Mouse (Mus musculus): Measurements from ENCODE around the gene Slc25a19. TPM values are rescaled to one million over a fixed set of nuclear protein-coding genes. Genes with fewer than 3 reads are reported as not detected.
"Not testable (repeated sequence)": the region's sequence is repeated elsewhere in the genome, so short reads cannot be mapped to it uniquely, and the experiment has no call there.

Slc25a19 gene
- total RNA-seq (2021), result 10 to 100 TPM; 40.3 to 41.1 TPM

DNA sequence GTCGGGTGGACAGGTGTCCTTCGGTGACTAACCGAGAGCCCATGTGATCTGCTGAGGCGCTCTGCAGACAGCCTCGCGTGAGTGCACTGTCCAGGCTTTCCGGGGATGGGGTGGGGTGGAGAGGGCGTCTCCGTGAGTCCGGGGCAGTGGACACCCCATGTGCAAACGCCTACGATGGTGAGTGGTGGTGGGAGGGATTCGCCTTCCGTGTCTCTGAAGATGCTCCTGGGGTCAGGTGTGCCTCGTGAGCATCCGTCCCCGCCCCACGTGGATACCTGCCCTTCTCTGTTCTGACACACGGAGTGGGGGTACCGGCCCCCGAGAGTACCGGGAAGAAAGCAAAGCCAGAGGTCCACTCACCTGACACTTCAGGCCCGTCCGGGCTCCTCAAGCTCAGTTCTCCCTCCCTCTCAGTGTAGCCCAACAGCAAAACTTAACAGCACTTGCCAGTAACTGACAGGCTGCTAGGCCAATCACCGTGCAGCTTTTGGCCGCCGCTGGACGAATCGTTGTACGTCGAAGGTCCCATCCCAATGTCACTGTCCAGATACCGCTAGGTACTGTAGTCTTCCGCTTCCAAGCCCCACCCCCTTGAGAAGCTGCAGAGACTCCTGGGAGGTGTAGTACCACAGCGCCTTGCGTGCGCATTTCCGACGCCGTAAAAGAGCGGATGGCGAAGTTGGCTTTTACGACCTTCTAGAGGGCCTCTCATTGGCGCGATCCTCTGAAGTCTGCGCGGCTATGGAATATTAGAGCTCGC, at the start of gene Slc25a19:
Gene Slc25a19, minus strand, starts transcription at position 591 of the 760 bp plus-strand sequence.
- DNase-seq, result peak; percentile 99 to 100
- intact Hi-C loops (cut with DNase I), result no loop called here

DNA sequence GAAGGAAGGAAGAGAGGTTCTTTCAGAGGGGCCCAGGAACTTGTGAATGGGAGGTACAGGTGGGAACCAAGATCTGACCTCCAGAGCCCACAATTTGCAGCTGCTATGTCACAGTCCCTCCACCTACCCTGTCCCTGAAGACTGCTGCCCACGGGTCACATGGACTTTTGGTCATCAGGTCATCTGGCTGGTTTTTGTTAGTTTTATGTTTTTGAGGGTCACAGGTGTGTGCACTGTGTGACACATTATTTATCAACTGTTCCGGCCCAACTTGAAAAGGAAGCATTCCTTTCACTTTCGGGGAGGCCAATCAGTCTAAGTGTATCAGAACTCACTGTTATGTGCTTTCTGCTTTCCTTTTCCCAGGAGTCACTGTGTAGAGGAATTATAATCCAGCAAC, 49.4 kb upstream of the Slc25a19 start:
- no peak for DNase-seq
- intact Hi-C loops (cut with DNase I), result no loop called here

DNA sequence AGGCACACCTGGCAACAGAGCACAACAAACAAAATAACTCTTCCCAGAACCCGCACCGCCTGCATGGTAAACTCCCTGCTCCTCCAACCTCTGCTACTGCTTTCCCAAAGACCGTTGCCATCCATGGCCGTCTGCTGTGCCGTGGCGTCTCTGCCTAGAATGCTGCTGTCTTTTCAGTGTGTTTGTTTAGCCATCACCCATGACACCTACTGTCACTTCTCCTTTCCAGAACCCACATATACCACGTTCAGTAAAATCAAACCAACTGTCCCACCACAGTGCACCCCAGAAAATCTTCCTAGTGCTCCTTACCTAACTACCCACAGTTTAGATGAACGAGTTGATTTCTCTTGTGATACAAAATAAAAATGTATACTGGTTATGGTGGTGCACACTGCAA, 48.6 kb upstream of the Slc25a19 start:
- no peak for DNase-seq
- intact Hi-C loops (cut with DNase I), result no loop called here

DNA sequence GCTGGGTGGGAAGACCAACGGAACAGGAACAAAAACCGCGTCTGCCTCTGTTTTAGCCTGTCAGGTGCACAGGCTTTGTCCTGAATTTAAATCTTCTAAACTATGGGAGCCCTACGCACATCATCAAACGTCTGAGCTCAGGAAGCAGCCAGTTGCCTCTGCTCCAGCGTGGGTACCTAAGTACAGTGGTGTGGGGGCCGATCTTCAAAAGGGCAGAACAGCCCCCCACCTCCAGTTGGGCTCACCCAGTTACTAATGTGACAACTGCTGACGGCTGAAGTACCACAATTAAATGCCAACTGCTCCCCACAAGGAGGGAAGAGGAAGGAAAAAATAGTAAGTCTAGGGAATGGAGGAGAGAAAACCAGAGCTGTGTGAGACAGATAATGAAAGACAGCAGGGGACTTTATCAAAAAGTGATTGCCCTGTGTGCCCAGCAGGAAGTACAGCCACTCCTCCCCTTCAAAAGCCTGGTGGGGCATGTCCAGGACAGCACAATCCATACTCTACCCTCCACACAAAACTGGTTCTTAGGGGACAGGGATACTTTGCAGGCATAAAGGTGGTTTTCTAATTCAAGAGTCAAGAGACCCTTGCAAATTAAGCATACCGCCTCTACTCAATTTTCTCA, 46.3 kb upstream of the Slc25a19 start:
- no peak for DNase-seq
- intact Hi-C loops (cut with DNase I), result no loop called here

DNA sequence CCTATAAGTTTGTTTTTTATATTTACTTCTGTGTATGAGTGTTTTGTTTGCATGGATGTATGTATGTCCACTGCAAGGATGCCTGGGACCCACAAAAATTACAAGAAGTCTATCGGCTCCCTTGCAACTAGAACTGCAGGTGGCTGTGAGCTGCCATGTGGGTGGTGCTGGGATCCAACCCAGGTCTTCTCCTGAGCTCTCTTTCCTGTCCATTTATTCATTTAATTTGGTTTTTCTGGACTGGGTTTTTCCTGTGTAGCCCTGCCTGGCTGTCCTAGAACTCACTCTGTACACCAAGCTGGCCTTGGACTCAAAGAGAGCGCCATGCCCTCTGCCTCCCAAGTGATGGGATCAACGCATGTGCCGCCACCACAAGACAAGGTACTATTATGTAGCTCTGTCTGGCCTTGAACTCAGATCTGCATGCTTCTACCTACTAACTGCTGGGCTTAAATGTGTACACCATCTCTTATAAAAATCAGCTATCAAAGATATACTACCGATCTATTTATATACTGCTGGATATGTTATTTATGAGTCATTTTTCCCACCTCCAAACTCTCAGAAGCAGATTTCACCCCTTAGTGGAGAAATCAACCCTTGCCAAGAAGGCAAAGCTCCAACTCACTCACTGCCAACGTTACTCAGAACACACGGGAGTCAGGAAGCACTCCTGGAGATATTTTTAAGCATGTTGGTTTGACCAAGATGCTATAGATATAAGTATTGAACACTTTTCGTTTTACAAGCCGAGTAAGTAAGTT, 45.6 kb upstream of the Slc25a19 start:
- intact Hi-C loops (cut with DNase I), result no loop called here
- DNase-seq, result peak; percentile 47 to 48

DNA sequence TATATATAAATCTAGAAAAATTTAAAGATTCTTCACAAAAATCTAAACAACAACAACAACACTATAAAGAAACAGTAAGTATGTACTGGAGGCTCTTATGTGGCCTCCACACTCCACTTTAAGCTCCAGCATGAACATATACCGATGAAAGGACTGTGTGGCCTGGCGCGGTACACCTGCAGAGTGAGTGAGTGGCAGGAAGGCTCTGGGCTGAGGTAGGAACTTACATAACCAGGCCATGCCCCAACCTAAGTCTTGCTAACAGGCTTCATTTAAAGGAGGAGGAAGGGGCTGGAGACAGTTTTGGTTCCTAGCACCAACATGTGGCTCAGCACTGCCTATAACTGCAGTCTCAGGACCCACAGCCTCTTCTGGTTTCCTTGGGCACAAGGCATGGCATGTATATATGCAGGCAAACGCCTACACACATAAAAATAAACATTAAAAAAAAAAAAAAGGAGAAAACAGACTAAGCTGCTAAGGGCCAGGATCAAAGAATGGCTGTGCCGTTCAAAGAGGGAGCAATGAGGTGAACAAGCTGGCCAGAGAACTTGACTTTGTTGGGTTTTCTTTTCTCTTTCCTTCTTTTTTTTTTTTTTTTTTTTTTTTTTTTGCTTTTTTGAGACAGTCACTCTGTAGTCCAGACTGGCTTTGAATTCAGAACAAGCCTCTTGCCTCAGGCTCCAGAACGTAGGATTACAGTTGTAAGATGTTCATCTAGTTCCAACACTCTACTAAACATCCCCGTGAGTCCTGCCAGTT, 44.3 kb upstream of the Slc25a19 start:
- no peak for DNase-seq
- intact Hi-C loops (cut with DNase I), result no loop called here

DNA sequence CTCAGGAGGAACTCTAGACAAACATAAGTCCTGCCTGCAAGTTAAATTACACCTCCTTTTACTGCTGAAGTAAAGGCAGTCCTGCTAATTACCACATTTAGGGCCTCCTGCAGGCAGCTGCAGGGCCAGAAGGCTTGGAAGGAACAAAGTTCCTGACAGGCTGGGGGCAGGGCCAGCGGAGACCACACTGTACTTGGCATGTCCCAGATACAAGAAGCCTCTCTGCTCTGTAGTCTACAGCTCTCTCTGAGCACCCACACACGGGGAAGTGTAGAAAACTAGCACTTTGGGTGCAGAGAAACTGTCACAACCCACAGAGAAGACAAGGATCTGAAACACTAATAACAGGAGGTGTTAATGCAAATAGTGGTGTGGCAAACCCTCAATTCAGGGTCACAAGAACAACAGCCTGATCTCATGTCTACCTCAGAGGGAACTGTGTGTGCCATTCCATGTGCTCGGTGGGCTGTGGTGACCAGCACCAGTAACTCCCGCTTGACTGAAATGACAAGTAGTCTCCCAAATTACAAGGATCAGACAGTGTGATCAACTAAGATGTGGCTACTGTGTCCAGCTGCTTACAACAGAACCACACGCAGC, 42.5 kb upstream of the Slc25a19 start:
- DNase-seq, result peak in 1 of 2 experiments; percentile 46
- intact Hi-C loops (cut with DNase I), result no loop called here

DNA sequence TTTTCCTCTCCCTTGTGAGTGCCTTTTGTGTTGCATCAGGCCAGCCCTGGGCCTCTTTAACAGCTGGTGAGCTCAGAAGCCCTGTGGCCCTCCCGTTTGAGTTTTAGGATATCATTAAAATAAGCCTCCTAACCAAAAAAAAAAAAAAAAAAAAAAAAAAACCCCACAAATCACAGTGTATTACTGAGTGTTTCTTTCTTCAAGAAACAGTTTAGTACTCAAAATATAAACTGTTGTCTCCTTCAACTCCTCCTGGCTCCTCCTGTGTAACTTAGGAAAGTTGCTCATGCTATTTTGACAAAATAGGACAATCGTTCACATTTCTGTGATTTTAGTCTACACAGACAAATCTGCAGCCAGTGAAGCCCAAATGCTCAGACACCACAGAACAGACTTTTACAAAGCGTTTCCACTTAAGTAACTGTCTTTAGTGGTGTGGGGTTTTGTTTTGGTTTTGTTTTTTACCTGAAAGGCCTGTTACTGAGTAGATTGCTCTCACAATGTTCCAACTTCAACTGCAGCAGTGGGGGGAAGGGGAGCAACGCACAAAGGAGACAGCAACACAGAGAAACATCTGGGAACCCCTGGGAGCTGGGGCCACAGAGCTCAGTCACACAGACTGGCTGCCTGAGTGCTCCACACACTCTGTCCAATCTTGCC, 35.7 kb upstream of the Slc25a19 start:
- intact Hi-C loops (cut with DNase I), result no loop called here
- DNase-seq, result no peak

DNA sequence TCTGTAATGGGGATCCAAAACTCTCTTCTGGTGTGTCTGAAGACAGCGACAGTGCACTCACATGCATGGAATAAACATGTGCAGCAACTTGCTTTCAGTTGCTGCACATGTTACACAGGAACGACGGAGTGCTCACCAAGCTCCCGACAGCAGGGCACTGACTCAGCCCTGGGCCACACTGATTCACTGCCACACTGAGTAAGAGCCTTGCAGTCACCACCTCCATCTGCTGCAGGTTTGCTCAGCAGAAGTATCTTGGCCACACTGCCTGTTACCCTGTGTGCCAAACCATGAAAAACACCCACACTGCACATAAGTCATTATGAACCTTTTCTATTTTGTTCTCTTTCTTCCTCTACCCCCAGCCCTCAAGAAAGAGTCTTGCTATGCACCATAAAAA, 32.3 kb upstream of the Slc25a19 start:
- intact Hi-C loops (cut with DNase I), result no loop called here
- DNase-seq, result no peak

DNA sequence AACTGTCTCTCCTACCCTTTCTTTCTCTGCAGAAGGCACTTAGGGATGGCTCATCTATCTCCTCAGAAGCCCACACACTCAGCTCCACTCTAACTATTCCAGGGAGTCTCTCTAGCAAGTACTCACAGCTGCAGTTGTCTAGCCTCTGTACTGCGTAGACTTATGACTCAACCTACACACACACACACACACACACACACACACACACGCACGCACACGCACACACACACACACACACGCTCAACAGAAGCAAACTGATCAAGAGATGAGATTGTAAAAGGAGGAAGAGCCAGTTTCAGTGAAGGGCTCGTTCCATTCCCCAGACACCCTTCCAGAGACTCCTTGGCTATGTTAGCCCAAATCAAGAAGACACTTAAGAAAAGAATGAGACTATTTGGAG, 30.4 kb upstream of the Slc25a19 start:
- DNase-seq, result no peak
- intact Hi-C loops (cut with DNase I), result no loop called here

DNA sequence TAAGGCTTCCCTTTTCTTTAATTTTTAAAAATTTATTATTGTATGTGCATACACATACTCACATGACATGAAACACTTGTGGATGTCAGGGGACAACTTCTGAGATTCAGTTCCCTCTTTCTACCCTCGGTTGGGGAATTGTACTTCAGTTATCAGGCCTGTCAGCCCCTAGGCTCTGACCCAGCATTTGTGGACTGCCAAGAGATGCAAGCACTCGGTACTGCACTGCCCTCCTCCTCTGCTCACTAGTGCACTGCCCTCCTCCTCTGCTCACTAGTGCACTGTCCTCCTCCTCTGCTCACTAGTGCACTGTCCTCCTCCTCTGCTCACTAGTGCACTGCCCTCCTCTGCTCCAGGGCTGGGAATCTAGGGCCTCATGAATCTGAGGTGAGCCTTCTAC, 26.0 kb upstream of the Slc25a19 start:
- DNase-seq, result no peak
- intact Hi-C loops (cut with DNase I), result loop anchor here (5.0 kb wide), 1 partner anchor 43 kb away; no protein-coding TSS in a partner anchor

DNA sequence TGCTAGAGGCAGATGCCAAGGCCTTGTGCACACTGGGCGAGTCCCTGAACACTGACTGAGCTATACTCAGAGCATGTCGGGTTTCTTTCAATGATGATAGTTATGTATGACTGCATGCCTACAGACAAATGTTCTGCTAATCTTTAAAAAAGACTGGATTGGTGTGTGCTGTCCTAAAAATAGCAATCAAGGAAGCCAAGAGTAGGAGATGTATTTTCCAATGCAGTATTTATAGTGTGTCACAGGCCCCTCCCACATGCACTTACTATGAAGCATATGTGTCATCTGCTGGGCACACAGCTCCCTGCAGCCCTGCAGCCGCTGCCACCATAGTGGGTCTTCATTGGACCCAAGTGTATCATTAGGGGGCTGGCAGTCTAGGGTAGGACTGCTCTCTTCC, 25.1 kb upstream of the Slc25a19 start:
- intact Hi-C loops (cut with DNase I), result loop anchor here (5.0 kb wide), 1 partner anchor 44 kb away; no protein-coding TSS in a partner anchor

DNA sequence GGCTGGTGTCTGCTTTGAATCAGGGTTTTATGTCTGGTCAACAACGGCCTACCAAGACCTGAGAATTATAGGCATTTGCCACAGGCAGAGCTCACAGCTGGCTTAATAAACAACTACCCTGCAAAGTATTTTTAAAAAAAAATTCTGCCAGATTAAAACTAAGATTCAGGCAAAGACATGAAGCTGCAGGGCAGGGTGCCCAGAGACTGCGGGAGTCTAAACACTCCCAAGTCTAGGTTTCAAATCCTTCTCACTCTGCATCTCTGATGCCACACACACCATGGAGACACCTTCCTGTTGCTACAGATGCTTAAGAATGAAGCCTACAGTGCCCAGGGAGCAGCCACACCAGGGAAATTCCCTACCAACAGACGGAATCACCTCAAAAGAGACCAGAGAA, 23.6 kb upstream of the Slc25a19 start:
- DNase-seq, result no peak
- intact Hi-C loops (cut with DNase I), result loop anchor here (5.0 kb wide), 1 partner anchor 46 kb away; no protein-coding TSS in a partner anchor

More for the DNA sequence above, 25.1 kb upstream of the Slc25a19 start:
- DNase-seq, result peak in 1 of 2 experiments; percentile 32

DNA sequence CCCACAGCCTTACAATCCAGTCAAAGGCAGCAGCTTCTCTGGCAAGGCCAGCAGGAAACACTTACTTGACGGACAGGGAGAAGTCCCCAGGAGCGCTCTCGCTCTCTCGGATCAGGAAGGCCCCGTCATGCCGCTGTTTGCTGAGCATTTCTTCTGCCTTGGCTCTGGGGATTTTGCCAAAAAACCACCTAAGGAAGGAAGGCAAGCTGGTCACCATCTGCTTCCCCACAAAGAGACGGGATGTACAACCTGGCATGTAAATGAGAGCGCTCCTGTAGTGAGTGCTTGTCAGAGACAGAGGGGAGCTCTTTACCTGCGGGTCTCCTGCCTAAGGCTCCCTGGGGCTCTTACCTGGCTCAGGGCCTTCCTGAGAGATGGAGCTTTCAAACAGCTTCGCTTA, 21.6 kb upstream of the Slc25a19 start:
- intact Hi-C loops (cut with DNase I), result loop anchor here (5.0 kb wide), 2 partner anchors 48 to 163 kb away; partner anchors contain the start of genes Caskin2 and Tsen54
- peak in 1 of 2 experiments; percentile 20 for DNase-seq

DNA sequence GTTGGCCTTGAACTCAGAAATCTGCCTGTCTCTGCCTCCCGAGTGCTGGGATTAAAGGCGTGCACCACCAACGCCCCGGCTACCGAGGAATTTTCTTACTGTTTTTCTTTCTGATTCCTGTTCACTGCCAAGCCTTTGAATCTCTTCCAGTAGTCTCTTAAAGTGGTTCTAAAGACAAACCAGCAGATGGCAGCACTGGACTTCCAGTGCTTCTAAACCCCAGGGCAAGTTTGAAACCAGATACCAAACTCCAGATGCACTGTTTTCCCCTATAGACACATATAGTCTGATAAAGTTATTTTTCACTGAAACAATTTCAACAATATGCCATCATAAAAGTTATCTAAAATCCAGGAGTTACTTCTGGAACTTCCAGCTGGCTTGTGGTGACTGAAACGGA, 19.4 kb upstream of the Slc25a19 start:
- intact Hi-C loops (cut with DNase I), result loop anchor here (1.0 to 5.0 kb wide), 2 partner anchors 67 to 165 kb away; partner anchors contain the start of genes Caskin2 and Tsen54
- peak; percentile 74 to 85 for DNase-seq

DNA sequence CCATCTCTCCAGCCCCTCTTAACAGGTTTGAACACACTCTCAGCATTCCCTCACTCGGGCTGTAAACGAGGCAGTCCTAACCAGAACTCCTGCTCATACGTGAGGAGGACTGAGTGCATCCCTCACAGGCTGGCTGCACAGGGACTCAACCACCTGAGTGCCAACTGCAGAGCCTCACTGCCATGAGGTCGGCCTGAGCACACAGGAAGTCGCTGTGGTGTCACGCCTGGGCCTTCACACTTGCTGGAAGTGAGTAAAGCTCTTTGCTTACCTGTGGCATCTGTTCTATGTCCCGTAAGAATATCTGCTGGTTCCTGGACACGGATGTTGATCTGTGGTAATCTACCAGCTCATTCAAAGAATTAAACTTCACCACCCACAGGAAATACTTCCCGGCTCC, 18.3 kb upstream of the Slc25a19 start:
- no peak for DNase-seq
- intact Hi-C loops (cut with DNase I), result loop anchor here (5.0 kb wide), 1 partner anchor 166 kb away; the partner anchor contains the start of genes Caskin2 and Tsen54

DNA sequence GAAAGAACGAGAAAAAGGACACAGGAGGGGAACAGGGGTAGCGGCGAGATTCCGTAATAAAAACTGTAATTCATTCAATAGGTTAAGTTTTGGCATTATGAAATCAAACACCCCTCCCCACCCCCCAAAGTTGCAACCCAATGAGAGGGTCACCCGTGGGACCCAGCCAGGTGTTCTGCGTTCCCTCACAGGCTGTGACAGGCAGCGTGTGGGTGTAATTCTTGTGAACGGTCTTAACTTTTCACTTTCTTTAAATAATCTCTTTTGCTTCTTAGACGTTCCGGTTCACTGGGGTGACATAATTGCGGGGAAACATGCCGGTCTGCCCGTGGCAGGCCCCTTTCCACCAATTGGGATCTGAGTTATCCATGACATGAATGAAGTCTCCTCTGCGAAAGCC, 17.4 kb upstream of the Slc25a19 start:
- intact Hi-C loops (cut with DNase I), result loop anchor here (5.0 kb wide), 1 partner anchor 167 kb away; the partner anchor contains the start of genes Caskin2 and Tsen54
- not testable (repeated sequence) for DNase-seq

DNA sequence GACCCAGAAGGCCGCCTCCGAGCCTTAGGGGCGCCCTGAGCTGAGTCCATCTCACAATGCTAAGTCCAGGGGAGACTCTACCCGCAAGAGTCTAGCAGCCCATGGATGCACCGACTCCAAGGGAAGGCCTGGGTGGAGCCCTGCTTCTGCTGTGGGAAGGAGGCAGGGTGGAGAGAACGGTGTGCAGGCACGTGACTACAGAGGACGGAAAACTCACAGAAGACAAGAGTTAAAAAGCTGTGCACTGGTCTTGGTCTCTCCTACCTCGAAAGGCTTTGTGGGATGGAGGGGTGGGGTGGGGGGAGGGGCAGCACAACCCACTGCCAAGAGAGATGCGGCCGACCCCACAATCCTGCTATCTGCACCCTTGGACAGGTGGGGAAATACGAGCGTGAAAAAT, 16.2 kb upstream of the Slc25a19 start:
- no peak for DNase-seq
- intact Hi-C loops (cut with DNase I), result no loop called here

DNA sequence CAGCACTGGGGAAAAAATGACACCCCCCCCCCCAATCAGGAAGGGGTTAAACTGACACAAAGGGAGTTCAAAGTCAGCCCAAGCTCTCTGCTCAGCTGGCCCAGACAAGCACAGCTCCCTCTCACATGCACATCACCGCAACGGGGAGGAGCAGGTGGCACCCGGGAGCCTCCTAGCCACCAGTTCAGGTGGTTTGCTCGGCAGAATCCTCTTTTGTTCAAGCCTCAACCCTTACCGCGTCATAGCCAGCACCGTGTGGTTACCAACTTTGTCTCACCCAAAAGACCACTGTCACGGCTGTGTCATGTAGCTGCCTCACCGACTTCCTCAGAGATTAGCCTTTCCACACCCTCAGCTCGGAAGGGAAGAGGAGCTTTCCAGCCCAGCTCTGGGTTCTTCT, 15.2 kb upstream of the Slc25a19 start:
- intact Hi-C loops (cut with DNase I), result no loop called here
- no peak for DNase-seq

Measured in heart, postnatal 10 days (tissue).